Mouse (Mus musculus) T-helper 17 cell (primary cell): Measurements from ENCODE around the gene Ppp2r1b.

Experiments used
- in situ Hi-C, 2 experiments: fragments of 300-600 bp; cut with MboI, MseI; formaldehyde crosslinking; loops; 1 replicate in 1 of 2; 2 replicates in 1 of 2; pipeline ENCODE4 v1.15.1; 2025; ENCODE audit warnings: high pct_unique_total_duplicates in 2 of 2

Gene Ppp2r1b

DNA sequence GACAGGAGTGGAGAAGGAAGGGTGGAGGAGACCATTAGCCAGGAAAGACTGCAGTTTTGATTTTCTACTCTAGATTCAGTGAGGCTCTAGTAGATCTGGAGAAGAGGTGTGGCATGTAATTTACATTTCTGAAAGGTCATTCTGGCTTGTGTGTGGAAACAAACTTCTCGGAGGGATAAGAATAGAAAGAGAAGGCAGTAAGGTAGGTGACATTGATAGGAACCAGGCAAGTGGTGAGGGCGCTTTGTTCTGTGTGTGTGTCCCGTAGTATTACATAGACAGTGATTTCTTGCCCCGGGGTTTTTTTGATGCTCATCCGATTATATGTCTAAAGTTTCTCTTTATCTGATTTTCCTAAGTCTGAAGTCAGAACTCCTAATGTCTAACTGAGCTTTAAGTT, 19.8 kb downstream of the Ppp2r1b start:
- in situ Hi-C loops = no loop called here

DNA sequence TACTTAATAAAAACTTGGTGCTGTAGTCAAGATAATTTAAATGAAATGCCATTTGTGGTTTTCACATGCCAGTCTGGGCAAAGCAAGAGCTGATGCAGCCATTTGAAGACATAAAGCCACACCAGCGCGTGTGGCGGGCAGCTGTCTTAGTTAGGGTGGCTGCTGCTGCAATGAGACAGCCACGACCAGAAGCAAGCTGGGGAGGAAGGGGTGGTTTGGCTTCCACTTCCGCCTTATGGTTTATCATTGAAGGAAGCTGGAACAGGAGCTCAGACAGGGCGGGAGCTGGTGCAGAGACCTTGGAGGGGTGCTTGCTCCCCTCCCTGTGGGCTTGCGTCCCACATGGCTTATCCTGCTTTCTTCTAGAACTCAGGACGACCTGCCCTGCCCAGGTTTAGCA, 20.7 kb downstream of the Ppp2r1b start:
- in situ Hi-C loops = no loop called here

DNA sequence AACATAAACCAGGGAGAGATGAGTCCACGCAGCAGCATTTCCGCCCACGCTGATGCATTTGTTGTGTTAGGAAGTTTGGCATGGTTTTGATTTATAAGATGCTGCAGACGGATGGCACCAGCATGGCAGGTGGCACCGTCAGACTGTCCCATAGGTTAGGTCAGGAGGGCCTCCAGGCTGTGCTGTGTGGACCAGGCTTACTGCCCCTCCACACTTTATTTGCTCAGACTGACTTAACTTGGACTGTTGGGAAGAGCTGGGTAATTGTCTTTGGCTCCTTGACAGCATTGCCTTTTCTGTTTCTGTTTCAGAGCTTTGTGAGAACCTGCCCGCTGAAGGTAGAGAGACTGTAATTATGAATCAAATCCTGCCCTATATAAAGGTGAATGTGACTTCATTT, 21.9 kb downstream of the Ppp2r1b start:
- in situ Hi-C loops = no loop called here

DNA sequence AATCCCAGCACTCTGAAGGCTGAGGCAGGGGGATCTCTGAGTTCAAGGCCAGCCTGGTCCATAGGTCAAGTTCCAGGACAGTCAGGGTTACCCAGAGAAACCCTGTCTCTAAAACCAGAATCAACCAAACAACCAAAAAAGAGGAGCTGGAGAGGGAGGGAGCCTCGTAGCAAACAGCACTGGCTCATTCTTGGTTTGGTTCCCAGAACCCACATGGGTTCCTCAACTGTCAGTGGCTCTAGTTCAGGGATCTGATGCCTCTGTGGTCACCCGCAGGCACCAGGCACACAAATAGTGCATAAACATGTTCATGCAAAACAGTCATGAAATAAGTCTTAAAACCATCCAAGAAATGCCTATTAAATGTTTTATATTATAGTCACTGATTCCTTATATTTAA, 23.1 kb downstream of the Ppp2r1b start:
- in situ Hi-C loops = no loop called here

DNA sequence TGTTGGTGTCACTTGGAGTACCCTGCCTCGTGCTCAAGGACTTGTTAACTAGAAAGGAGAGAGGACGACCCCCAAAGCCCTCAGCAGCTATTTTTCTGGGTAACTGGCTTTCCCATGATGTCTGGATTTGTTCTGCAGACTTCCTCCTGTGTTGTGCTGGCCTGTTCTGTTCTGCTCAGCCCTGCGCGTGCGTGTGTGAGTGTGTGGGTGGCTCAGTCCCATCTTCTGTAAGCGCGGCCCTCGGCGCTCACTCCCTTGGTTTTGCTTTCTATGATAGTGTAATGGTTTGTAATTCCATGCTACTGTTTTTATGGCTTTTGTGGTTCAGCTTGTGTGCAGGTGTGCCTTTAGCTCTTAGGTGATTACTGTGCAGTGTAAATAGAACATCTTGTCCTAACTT, 28.1 kb downstream of the Ppp2r1b start:
- in situ Hi-C loops = no loop called here

GRCm38 (mm10) chr9:50874031-50874430, 28.9 kb downstream of the Ppp2r1b start:
- in situ Hi-C loops = no loop called here

DNA sequence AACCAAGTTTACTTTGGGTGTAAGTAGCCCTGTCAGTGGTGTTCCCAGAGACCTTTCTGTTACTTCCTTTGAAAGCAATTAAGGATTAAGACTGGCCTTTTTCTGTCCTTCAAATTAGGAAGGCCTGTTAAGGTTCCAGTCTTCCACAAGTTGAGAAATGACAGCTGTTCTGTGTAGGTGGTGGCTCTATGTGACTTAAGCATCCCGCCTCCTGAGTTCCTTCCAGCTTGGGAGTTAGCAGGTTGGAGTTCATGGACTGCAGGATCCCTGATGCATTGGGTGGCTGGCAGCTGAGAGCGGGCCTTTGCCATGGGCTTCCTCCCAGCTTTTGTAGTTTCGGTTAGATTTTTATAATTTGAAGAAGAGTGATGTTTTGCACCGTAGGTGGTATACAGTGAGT, 30.4 kb downstream of the Ppp2r1b start:
- in situ Hi-C loops = no loop called here

GRCm38 (mm10) chr9:50876287-50876686, 31.2 kb downstream of the Ppp2r1b start:
- in situ Hi-C loops = no loop called here

DNA sequence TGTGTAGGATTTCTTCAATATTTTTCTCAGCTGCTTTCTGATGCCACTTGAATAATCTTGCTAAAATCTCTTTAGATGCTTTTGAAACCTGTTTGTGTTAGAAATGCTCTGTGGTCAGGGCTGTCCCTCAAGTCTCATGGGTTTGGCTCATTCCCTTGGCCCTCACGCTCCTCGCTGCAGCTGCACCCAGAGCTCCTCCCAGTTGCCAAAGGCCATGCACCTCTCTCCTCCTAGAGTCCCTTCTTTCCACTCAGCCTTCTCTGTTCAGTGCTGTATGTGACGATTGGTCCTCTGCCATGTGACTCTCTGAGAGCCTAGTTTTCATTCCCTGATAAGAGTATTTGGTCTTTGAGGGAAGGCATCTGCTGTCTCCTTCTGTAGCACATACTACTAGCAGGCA, 32.3 kb downstream of the Ppp2r1b start:
- in situ Hi-C loops = no loop called here

DNA sequence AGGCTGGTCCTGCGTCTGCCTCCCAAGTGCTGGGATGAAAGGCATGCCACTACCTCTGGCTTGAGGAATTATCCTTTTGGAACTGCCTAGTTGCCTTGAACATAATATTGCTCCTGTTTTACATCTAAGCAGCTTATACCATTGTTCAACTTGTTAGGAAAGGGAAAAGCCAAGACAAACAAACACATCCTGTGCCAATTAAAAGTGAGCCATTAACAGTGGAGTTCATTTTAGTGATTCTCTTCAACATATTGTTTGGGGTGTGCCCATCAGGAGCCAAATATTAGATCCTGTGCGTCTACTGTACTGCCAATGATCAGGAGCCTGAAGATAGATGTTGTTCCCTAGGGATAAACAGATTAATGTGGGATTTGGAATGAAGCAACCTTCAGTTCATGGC, 37.1 kb downstream of the Ppp2r1b start:
- in situ Hi-C loops = no loop called here

DNA sequence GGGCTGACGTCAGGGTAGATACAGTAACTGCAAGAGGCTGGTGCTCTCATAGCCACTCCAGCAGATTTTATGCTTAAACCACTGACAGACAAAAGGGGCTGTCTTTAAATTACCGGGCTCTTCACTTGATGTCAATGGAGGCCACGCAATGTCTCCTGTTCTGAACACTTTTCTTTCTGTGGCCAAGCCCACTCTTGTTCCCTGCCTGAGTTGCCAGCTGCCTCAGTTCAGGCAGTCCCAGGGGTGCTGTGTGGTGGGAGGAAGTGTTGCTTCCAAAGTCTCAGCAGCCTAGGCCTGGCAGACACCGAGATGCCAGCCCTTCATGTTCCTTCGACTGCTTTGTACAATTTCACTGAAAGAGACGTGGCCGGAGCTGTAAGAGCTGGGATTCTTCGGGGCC, 39.0 kb downstream of the Ppp2r1b start:
- in situ Hi-C loops = no loop called here

- in situ Hi-C loops = no loop called here
These were observed 39.9 kb downstream of the Ppp2r1b start for GRCm38 (mm10) chr9:50884741-50885599.

DNA sequence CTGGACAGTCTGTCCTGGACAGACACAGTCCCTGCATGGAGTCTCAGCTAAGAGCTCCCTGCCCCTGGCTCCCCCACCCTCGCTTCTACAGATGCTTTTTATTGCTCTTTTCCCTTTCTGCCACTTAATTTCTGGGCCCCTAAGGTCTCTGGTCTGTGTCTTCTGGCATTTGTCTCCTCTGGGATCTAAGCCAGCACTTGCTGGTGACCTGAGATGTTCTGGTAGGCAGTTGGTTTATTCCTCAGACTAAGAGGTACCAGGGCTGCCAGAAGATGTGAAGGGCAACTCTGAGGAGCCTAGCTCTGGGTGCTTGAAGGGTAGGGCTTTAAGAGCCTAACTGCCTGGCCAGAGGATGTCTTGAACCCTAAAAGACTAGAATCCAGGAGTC, 40.5 kb downstream of the Ppp2r1b start:
- in situ Hi-C loops = no loop called here

- in situ Hi-C loops = no loop called here
These were observed 41.8 kb downstream of the Ppp2r1b start for GRCm38 (mm10) chr9:50886870-50887269.

- in situ Hi-C loops = no loop called here
These were observed 42.2 kb downstream of the Ppp2r1b start for GRCm38 (mm10) chr9:50887351-50887750.

DNA sequence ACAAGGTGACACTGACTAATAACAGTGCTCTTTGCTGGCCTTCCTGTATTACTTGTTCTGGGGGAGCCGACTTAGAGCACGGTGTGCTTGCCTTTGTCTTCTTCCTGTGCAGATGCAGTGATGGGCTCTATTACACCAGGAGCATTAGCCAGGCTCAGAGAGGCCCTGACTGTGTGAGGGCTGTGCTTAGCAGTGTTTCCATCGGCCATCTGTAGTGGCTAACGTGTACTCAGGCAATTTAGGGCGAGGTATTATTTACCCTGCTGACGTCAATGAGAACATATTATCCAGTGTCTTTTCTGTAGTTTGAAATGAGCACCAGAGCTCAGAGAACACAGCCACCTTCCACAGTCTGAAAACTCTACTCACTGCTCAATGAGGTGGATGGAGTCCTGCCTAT, 44.1 kb downstream of the Ppp2r1b start:
- in situ Hi-C loops = no loop called here

- in situ Hi-C loops = no loop called here
These were observed 44.9 kb downstream of the Ppp2r1b start for GRCm38 (mm10) chr9:50889964-50890363.

DNA sequence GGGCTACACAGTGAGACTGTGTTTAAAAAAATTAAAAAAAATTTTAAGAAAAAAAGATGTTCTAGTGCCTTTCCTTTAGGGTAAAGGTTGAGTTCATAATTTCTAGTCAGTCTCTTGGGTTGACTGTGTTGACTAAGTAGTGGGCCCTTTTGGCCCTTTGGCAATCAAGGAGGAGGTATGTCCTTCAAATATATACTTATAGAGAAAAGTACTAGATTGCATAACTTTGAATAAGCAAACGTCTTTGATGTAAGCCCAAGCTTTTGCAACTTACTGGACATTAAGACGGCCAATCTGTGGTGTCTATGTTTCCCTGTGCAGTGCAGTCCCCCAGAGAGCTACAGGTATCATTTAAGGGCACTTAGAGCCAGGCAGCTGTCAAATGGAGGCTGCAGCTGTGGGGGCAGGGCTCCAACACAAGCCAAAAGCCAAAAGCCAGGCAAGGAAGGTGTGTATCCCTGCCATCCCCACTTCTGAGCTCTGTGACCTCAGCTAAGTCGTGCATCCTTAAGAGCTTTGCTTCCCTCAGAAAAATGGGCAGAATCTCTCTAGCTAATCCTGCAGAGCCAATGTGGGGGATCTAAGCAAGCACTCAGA, 45.5 kb downstream of the Ppp2r1b start:
- in situ Hi-C loops = no loop called here

GRCm38 (mm10) chr9:50893665-50894064, 48.6 kb downstream of the Ppp2r1b start:
- in situ Hi-C loops = no loop called here

- in situ Hi-C loops = loop anchor here in 1 of 2 experiments (5.0 kb wide), 1 partner anchor 43 kb away; no protein-coding TSS in a partner anchor
These were observed 55.2 kb downstream of the Ppp2r1b start for GRCm38 (mm10) chr9:50900026-50900920.

DNA sequence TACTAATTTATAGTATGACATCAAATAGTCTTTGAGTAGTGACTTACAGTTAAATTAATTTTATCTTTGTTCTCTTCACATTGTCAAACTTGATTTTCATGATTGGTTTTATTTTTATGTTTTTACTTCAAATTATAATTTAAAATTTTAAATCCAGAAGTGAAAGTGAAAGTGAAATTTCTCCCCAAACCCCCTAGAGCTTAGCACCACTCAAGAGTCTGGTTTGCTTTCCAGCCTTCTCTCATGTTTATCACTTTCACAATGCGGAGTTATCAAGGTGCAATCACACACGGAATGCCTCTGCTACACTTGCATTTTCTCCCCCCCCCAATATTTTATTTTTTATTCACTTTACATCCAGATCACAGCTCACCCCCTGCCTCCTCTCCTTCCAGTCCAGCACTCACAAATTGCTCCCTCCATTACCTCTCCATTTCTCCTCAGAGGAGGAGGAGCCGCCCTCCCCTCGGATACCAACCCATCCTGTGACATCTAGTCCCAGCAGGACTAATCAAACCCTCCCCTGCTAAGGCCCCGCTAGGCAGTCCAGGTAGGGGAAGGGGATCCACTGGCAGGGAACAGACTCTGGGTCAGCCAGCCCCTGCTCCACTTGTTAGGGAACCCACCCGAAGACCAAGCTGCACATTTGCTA, 59.2 kb downstream of the Ppp2r1b start:
- in situ Hi-C loops = loop anchor here in 1 of 2 experiments (5.0 kb wide), 1 partner anchor 47 kb away; no protein-coding TSS in a partner anchor

- in situ Hi-C loops = no loop called here
These were observed 60.2 kb downstream of the Ppp2r1b start for GRCm38 (mm10) chr9:50905321-50905720.
